Mouse (Mus musculus) bone marrow macrophage, adult 2 months (primary cell): Measurements from ENCODE around the gene Rhbdf2.

ENCODE experiments used
- CTCF ChIP-seq: IDR thresholded peaks from 2 replicates; pipeline ENCODE4 v1.5.1; 2012; ENCODE audit warnings: low read depth, mild to moderate bottlenecking, low read length, moderate library complexity
- POLR2A ChIP-seq: IDR thresholded peaks from 2 replicates; pipeline ENCODE4 v1.6.1; 2012; ENCODE audit warnings: mild to moderate bottlenecking, low read depth, low read length, borderline replicate concordance

- no peak for TF ChIP-seq CTCF
- no peak for TF ChIP-seq POLR2A
Measured at GRCm38 (mm10) chr11:116648213-116648921, 21.5 kb upstream of the Rhbdf2 start.
